Mouse (Mus musculus): ENCODE results near the gene Nsun5. TPM values are rescaled to one million over a fixed set of nuclear protein-coding genes. Genes with fewer than 3 reads are reported as not detected.

Gene Nsun5
- 10 to 100 TPM; 14.5 to 17.0 TPM for total RNA-seq (2021)
- long read RNA-seq, experiment 1, transcript Nsun5-201 (10 exons, 2,243 nt), result major isoform, 18 of 31 reads
- long read RNA-seq, experiment 1, partial matches to known transcripts, result 4 of 31 reads
- long read RNA-seq, experiment 1, other reads (novel, unspliced or antisense), result 9 of 31 reads
- long read RNA-seq, experiment 2, transcript Nsun5-201 (10 exons, 2,243 nt), result major isoform, 18 of 25 reads
- long read RNA-seq, experiment 2, partial matches to known transcripts, result 4 of 25 reads
- long read RNA-seq, experiment 2, other reads (novel, unspliced or antisense), result 3 of 25 reads

DNA sequence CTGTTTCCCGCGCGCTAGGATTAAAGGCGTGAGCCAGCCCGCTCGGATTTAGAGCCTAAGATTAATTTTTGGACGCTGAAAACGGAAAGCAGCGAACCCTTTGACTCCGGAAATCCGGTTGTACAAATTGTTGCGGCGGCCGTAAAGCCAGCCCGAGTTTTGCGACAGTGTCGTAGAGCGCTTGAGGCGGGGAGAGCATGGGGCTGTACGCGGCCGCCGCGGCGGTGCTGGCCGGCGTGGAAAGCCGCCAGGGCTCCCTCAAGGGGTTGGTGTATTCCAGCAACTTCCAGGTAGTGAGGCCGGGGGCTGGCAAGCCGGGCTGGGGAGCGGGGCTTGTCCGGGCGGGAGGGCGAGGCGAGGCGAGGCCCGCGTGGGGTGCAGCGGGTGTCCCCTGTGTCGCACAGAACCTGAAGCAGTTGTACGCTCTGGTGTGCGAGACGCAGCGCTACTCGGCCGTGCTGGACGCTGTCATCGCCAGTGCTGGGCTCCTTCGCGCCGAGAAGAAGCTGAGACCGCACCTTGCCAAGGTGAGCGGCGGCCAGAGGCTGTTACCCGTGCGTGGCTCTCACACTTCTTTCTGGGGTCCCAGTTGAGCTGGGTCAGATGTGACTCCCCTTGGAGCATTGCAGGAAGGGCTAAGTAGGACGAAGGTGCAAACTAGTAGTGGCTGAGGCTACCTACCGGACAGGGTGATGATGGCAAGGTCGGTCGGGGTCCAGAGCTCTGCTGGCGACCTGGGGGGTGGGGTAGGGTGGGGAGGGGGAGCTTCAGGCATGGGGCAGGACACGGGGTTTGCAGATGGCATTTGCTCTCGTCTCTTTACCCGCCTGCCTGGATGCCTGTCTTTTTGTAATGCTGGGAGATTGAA is at the start of gene Nsun5:
Gene Nsun5, plus strand, starts transcription at position 167 of the 868 bp plus-strand sequence.
- intact Hi-C loops (cut with DNase I), result no loop called here
- peak; percentile 93 to 98 for DNase-seq

DNA sequence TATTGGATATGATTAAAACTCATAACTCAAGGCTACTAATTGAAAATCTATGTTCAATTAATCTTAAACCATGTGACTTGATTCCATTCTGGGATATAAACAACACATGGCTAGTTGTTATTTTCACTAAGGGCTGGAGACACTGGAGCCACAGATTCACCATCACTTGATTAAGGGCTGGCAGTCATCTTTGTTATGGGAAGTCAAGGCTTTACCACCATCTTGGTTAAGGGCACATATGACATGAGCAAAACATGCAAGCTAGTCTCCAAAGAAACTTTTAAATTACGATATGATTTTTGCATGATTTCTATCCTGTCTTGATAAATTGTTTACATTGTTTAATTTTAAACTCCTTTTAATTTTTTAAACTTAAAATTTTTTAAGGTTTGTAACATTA is 47.6 kb upstream of the Nsun5 start:
- intact Hi-C loops (cut with DNase I), result no loop called here
- DNase-seq, result no peak

DNA sequence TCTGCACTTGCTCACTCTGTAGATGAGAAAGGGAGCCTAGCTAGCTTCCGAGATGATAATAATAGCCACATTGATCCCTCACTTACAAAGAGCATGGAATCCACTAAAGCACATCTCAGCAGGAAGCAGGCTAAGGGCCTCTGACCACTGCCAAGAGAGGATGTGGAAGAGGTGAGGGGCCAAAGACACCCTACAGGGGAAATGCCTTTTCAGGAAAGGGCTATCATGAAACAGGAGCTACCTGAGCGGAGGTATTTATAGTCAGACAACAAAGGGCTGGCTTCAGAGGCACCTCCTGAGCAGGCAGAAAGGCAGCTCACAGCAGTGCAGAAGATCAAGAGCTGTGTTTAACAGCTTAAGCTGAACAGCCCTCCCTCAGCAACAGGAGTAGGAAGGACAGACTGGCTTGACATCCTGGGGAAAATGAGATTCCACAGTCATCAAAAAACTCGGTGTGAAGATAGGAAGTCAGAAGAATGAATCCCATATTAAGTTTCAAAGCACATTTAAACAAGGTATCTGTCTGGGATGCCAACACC is 43.6 kb upstream of the Nsun5 start:
- intact Hi-C loops (cut with DNase I), result no loop called here
- DNase-seq, result no peak

DNA sequence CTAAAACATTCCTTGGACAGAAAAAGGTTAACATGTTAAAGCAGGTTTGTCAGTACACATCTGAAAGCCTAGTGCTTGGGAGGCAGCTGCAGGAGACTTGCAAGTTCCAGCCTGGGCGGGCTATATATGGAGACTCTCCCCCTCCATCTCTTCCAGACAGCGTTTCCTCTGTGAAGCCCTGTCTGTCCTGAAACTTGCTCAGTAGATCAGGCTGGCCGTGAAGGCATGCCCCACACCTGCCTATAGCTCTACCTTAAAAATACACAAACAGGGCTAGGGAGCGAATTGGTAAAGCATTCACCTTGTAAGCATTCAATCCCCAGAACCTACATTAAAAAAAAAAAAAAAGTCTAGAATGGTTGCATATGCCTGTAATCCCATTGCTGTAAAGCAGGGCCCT is 40.3 kb upstream of the Nsun5 start:
- intact Hi-C loops (cut with DNase I), result no loop called here
- DNase-seq, result no peak

DNA sequence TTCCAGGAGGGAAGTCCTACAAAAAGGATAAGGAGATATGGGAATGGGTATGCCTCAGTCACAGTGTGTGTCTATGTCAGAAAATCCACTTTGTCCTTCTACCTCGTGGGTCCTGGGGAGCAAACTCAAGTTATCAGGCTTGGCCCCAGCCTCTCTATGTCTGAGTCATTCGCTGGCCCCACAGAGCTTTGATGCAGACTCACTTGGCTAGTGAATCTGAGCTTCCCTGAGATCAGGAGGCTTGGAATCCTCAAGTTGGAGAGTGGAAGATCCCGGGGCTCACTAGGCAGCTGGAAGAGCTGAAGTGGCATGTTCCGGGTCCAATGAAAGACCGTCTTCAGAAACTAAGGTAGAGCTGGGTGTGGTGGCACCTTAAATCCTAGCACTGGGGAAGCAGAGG is 39.6 kb upstream of the Nsun5 start:
- intact Hi-C loops (cut with DNase I), result no loop called here
- no peak for DNase-seq

DNA sequence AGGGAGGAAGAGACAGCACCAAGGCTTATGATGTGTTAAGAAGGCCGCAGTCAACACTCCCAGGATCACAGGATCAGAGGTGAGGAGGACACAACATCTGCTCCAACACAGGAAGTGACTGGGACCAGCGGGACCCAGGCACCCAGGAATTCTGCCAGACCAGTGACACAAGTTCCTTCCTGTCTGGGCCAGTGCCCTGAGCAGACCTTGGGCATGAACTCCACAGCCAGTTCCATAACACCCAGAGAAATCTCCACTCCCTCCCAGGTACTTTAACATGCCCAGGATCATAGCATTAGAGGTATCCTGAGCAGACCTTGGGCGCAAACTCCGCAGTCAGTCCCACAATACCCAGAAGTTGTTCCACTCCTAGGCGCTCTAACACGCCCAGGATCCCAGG is 38.6 kb upstream of the Nsun5 start:
- intact Hi-C loops (cut with DNase I), result no loop called here
- DNase-seq, result no peak

DNA sequence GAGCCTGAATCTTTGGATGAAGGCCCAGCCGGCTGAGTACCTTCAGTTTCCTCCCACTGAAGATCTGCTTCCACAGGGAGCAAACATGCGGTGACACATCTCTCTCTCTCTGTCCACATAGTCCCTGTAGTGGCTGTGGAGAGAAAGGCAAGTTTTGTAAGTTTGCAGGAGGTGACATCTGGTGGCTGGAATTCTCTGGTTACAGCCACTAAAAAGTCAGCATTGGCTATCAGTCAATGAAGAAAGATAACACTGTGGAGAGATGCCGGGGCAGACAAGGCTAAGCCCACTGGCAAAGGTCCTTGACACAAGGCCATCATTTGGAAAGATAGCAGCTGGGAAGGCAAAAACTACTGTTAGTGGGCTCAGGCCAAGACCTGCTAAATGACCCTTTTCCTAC is 32.2 kb upstream of the Nsun5 start:
- peak in 1 of 2 experiments; percentile 21 for DNase-seq
- intact Hi-C loops (cut with DNase I), result loop anchor here (5.0 kb wide), 1 partner anchor 100 kb away; no protein-coding TSS in a partner anchor

DNA sequence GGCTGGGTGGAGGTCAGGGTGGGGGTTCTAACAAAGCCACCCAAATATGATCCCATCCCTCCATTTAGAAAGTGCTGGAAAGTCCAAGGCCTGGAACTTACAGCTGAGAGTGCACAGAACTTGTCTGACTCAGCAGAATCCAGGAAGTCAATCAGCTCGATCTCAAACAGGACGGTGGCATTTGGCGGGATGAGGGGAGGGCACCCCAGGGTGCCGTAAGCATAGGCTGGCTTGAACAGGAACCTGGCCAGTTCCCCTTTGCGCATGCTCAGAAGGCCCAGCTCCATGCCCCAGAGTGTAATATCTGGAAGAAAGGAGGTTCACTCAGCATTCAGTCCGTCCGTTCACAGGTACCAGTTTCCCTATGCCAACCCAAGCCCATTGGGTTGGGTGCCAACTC is 23.8 kb upstream of the Nsun5 start:
- DNase-seq, result no peak
- intact Hi-C loops (cut with DNase I), result no loop called here

DNA sequence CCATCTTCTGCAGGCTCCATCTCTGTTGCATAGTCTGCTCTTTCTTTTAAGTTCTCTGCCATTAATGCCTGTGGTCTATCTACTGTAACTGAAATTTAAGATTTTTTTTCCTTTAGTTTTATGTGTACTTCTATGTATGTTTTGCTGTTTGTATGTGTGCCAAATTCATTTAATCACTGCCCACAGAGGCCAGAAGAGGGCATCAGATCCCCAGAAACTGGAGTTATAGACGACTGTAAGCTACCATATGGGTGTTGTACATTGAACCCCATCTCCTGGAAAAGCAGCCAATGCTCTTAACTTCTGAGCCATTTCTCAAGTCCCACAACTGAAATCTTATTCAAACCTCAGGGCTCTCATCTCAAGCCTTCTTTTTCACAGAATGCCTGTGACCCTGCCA is 23.3 kb upstream of the Nsun5 start:
- intact Hi-C loops (cut with DNase I), result no loop called here
- DNase-seq, result no peak

DNA sequence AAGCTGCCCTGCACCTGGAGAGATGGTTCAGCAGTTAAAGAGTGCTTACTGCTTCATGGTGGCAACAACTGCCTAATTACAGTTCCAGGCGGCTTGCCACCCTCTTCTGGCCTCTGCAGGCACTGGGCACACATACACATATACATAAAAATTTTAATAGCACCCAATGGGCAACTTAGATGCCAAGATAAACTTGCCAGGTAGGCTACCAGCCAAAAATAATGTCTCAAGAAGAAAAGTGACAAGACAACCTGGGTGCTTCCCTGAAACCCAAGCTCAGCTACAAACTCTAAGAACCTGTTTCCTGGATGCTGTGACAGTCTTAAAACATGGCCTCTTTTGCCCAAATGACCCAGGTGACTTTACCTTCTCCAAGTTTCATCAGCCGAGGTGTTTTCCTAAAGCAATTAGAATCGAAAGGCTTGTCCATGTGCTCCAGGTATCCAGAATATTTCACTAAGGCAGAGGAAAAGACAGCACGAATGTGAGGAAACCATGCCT is 22.2 kb upstream of the Nsun5 start:
- no peak for DNase-seq
- intact Hi-C loops (cut with DNase I), result no loop called here

DNA sequence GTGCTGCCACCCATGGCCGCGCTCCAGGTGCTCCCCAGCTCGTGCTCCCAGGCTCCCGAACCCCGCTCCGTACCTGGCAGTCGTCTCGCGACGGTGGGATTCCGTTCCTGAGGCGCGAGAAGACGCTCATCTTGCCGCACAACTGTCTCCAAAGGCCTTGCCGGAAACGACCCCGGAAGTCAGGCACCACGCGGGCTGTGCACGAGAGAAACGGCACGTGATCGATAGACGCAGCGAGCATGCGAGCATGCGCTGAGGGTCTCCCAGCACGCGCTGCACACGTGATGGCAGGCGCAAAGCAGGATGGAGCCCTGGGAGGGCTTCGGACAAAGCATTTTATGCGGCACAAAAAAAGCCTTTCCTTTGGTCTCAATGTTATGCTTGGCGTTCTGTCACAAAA is 19.9 kb upstream of the Nsun5 start, which contains the start of gene Fkbp6:
Gene Fkbp6, minus strand, starts transcription at position 183 of the 400 bp plus-strand sequence.
- no peak for DNase-seq
- intact Hi-C loops (cut with DNase I), result no loop called here

DNA sequence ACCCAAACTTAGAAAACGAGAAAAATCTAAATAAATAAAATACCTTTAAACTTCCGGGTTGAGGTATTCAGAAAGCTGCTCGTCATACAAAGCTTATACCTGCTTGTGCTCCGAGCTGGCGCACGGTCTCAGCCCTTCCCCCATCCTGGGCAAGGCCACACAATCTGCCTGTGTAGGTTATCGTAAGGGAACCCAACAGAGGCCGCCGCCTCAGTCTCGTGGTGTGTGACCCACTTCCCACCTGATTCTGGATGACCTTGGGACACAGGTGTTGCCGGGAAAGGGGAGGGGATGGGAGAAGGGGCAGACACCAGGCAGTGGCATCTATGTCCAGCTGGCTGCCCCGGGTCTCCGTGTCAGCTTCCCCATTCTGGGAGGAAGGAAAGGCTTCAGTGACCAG is 18.1 kb upstream of the Nsun5 start:
- DNase-seq, result no peak
- intact Hi-C loops (cut with DNase I), result no loop called here

DNA sequence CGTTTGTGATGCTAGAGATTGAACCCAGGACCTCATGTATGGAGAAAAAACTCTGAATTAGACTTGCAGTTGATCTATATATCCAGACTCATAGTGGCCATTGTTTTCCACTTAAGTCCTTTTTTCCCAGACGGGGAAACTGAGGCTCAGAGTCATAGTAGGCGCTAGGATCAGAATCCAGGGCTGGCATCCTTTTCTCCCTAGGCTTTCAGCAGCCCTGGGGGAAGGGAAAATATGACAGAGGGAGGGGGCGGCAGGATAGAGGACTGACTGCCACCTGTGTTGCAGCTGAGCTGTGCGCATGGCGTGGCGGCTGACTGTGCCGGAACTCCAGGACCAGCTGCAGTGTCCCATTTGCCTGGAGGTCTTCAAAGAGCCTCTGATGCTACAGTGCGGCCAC is 16.8 kb upstream of the Nsun5 start, which contains the start of gene Trim50:
Gene Trim50, plus strand, starts transcription at position 301 of the 400 bp plus-strand sequence.
- intact Hi-C loops (cut with DNase I), result no loop called here
- DNase-seq, result no peak

DNA sequence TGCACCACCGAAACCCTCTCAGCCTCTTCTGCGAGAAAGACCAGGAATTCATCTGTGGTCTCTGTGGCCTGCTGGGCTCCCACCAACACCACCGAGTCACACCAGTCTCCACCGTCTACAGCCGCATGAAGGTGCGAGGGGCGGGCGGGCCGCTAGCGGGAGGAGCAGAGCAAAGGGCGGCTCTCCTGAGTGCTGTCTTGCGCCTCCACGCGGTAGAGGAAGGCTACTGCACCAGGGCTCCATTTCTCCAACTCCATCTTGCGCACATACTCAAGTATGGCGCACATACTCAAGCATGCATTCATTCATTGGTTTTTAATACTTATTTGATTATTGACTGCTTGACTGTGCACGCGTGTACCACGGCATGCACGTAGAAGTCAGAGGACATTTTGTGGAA is 16.2 kb upstream of the Nsun5 start:
- intact Hi-C loops (cut with DNase I), result no loop called here
- DNase-seq, result no peak

DNA sequence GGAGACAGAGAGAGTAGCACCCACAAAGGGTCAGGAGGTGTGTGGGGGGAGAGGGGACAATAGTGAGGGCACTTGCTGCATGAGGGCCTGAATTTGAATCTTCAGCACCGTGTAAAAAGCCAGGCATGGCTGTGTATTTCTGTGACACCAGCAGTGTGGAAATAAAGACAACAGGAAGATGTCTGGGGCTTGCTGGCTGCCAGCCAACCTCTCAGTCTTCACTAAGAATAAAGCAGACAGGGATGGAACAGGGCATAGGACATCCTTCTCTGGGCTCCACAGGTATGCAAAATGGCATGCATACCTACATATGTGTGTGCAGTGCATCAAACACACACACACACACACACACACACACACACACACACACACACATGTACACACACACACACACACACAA is 13.7 kb upstream of the Nsun5 start:
- intact Hi-C loops (cut with DNase I), result no loop called here
- DNase-seq, result no peak

DNA sequence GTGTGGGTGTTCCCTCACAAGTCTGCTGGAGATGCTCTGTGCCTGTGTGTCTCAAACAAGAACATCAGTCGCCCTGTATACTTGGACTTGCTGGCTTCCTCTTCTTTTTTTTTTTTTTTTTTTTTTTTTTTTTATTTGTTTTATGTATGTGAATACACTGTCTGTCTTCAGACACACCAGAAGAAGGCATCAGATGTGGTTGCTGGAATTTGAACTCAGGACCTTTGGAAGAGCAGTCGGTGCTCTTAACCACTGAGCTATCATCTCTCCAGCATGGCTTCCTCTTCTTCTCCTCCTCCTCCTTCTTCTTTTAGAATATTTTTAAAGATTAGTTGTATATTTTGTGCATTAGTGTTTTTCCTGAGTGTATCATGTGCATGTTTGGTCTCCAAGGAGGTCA is 12.2 kb upstream of the Nsun5 start:
- intact Hi-C loops (cut with DNase I), result no loop called here
- DNase-seq, result peak; percentile 31 to 36

DNA sequence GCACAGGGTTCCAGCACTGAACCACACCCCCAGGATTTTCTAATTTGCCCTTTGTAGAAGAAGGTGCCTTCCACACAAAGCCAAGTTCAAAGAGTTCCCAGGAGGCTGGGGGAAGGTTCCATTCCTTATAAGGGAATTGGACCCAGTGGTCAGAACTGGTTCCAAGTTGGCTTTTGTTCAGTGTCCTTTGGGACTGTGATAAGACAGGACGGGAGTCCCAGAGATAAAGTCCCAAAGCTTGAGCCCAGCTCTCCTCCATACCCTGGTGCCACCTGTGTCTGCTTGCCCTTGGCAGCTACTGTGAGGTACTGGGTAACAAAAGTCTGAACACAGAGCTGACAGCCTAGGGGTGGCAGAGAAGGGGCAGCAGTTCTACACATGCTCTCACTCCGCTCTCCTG is 10.0 kb upstream of the Nsun5 start:
- intact Hi-C loops (cut with DNase I), result no loop called here
- DNase-seq, result peak; percentile 36 to 73

DNA sequence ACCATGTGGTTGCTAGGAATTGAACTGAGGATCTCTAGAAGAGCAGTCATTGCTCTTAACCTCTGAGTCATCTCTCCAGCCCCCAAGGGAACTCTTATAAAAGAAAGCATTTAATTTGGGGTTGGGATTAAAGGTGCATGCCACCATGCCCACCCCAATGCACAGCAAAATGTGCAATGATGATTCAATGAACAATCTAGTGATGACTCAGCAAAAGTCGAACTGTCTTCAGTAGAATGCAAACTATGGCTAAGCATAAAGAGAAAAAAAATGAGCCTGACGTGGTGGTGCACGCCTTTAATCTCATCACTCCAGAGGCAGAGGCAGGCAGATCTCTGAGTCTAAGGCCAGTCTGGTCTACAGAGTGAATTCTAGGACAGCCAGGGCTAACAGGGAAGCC is 7.2 kb upstream of the Nsun5 start:
- DNase-seq, result no peak
- intact Hi-C loops (cut with DNase I), result no loop called here

DNA sequence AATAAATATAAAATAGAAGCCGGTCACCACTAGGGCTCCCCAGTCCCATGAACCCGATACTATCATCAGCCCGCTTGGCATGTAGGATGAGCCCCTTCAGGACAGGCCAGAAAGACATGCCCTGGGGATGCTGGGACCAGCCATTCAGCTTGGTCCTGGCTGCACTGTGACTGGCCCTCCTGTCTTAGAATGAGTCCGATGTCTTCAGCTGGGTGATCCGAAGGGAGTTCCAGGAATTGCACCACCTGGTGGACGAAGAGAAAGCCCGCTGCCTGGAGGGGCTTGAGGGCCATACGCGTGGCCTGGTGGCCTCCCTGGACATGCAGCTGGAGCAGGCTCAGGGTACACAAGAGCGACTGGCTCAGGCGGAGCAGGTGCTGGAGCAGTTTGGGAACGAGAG is 6.2 kb upstream of the Nsun5 start:
- peak in 1 of 2 experiments; percentile 58 for DNase-seq
- intact Hi-C loops (cut with DNase I), result no loop called here

DNA sequence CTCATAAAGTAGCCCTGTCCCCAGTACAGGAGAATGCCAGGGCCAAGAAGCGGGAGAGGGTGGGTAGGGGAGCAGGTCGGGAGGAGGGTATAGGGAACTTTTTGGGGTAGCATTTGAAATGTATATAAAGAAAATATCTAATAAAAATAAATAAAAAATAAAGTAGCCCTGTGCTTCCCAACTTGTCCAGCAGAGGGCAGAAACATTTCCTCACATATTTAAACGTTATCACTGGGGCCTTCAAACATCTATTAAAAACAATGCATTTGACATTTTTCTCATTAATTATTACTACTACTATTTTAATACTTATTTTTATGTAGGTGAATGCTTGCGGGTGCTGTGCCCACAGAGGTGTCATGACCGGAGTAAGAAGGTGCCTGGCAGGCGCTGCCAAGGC is 1.9 kb upstream of the Nsun5 start:
- DNase-seq, result no peak
- intact Hi-C loops (cut with DNase I), result no loop called here

DNA sequence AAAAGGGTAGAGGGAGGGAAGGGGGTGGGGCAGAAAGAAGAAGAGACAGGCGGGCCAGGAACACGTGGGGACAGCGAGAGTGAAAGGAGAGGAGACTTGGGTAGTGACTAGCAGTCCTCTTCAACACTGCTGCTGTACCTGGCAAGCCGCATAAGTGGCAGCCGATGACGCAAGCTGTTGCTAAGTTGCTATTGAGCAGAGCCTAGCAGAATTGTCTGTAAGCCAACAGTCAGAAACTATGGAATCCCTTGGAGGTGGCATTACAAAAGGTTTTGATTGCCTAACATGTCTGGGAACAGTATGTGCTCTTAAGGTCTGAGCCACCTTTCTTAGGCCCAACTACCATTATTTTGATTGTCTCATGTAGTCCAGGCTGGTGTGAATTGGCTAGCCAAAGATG is 1.4 kb upstream of the Nsun5 start:
- no peak for DNase-seq
- intact Hi-C loops (cut with DNase I), result no loop called here

Measured in heart, postnatal 14 days (tissue).